Mouse (Mus musculus): Measurements from ENCODE around the gene Nectin1. TPM values are rescaled to one million over a fixed set of nuclear protein-coding genes. Genes with fewer than 3 reads are reported as not detected.

Gene Nectin1
- polyA plus RNA-seq, 1 experiment from 2014 or later, result 4.7 TPM

DNA sequence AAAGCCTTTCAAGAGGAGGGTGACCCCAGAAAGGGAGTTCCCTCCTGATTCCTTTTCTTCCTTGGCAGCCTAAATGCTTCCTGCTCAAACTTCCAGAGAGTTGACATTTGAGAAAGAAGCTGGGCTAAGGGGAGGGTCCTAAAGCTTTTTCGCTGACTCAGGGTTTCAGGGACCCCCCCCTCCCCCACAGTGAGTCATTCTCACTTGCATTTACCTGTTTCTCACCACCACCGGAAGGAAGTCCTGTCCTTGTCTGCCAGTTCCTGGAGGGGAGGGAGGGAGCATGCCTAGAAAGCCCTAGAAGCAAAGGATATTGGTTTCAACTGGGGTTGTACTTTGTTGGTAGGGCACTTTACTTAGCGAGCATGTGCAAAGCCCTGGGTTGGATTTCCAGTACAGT, 40.2 kb downstream of the Nectin1 start:
- Histone ChIP-seq H3K27ac (ENCODE audit: low read depth, low read length) (no peak overlapping the region), H3K4me2 (replicated peaks; ENCODE audit: low read depth) (no peak overlapping the region)
- WGBS, result 46% methylated on average over 3 of the region's 3 CpGs

DNA sequence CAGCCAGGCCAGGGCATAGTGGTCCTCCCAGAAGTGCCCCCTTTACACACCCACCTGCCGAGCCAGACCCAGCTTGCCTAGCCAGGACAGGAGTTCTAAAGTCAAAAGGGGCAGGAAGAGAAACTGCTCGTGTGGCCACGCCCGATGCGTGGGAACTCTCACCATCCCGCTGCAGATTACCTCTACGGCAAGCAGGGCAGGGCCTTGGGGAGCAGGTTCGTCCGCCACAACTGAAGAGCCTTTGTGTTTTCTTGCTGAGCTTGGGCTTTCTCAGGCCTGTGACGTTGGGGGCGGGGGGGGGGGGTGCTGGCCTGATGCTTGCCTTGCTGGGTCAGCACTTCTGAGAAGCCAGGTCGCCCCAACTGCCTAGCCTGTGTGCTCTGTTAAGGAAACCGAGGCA, 41.1 kb downstream of the Nectin1 start:
- no peaks in the 10 kb centered on the region for H3K4me1 ChIP-seq (replicated peaks; ENCODE audit: control insufficient read depth, insufficient read depth, low read length)
- no peaks in the 10 kb centered on the region for H3K9me3 ChIP-seq (ENCODE audit: control insufficient read depth)
- TF ChIP-seq CTCF (IDR thresholded peaks at IDR 0.05; ENCODE audit: low read depth), result no peak
- H3K9ac ChIP-seq (ENCODE audit: low read depth, low read length), result no peak overlapping the region
- no peak overlapping the region for H3K27ac ChIP-seq (ENCODE audit: low read depth, low read length)
- 32% methylated on average over 13 of the region's 13 CpGs for WGBS
- H3K4me2 ChIP-seq (replicated peaks; ENCODE audit: low read depth), result no peak overlapping the region
- H3K4me3 ChIP-seq (ENCODE audit: low read depth, low read length), result no peak overlapping the region
- no peaks in the 10 kb centered on the region for H3K36me3 ChIP-seq (ENCODE audit: control insufficient read depth, insufficient read depth)
- H3K27me3 ChIP-seq (replicated peaks; ENCODE audit: control insufficient read depth, insufficient read depth, low read length), result no peaks in the 10 kb centered on the region
- peak; percentile 31; the same call in 1 of the 2 replicates for ATAC-seq

More for the DNA sequence above, 40.2 kb downstream of the Nectin1 start:
- no peak overlapping the region for H3K4me3 ChIP-seq (ENCODE audit: low read depth, low read length)
- ATAC-seq, result no peak
- no peak overlapping the region for H3K9ac ChIP-seq (ENCODE audit: low read depth, low read length)
- H3K27me3 ChIP-seq (replicated peaks; ENCODE audit: control insufficient read depth, insufficient read depth, low read length), result no peaks in the 10 kb centered on the region
- H3K36me3 ChIP-seq (ENCODE audit: control insufficient read depth, insufficient read depth), result no peaks in the 10 kb centered on the region
- TF ChIP-seq CTCF (IDR thresholded peaks at IDR 0.05; ENCODE audit: low read depth), result no peak
- H3K9me3 ChIP-seq (ENCODE audit: control insufficient read depth), result no peaks in the 10 kb centered on the region
- no peaks in the 10 kb centered on the region for H3K4me1 ChIP-seq (replicated peaks; ENCODE audit: control insufficient read depth, insufficient read depth, low read length)

GRCm38 (mm10) chr9:43787591-43787990, 43.8 kb downstream of the Nectin1 start:
- 52% methylated on average over 4 of the region's 4 CpGs for WGBS
- Histone ChIP-seq H3K27ac (ENCODE audit: low read depth, low read length) (no peak overlapping the region), H3K9ac (ENCODE audit: low read depth, low read length) (no peak overlapping the region), H3K4me1 (replicated peaks; ENCODE audit: control insufficient read depth, insufficient read depth, low read length) (no peaks in the 10 kb centered on the region), H3K36me3 (ENCODE audit: control insufficient read depth, insufficient read depth) (peaks cover 9% of the 10 kb centered on the region; the same call in 1 of the 2 replicates), H3K9me3 (ENCODE audit: control insufficient read depth) (no peaks in the 10 kb centered on the region), H3K4me2 (replicated peaks; ENCODE audit: low read depth) (no peak overlapping the region), H3K27me3 (replicated peaks; ENCODE audit: control insufficient read depth, insufficient read depth, low read length) (no peaks in the 10 kb centered on the region), H3K4me3 (ENCODE audit: low read depth, low read length) (no peak overlapping the region)
- no peak for ATAC-seq
- TF ChIP-seq CTCF (IDR thresholded peaks at IDR 0.05; ENCODE audit: low read depth), result no peak

- WGBS, result 92% methylated on average over 9 of the region's 9 CpGs
- Histone ChIP-seq H3K9ac (ENCODE audit: low read depth, low read length) (no peak overlapping the region), H3K9me3 (ENCODE audit: control insufficient read depth) (no peaks in the 10 kb centered on the region), H3K4me2 (replicated peaks; ENCODE audit: low read depth) (no peak overlapping the region), H3K4me1 (replicated peaks; ENCODE audit: control insufficient read depth, insufficient read depth, low read length) (no peaks in the 10 kb centered on the region), H3K4me3 (ENCODE audit: low read depth, low read length) (no peak overlapping the region), H3K27me3 (replicated peaks; ENCODE audit: control insufficient read depth, insufficient read depth, low read length) (no peaks in the 10 kb centered on the region), H3K36me3 (ENCODE audit: control insufficient read depth, insufficient read depth) (peaks cover 38% of the 10 kb centered on the region), H3K27ac (ENCODE audit: low read depth, low read length) (no peak overlapping the region)
- no peak for TF ChIP-seq CTCF (IDR thresholded peaks at IDR 0.05; ENCODE audit: low read depth)
- no peak for ATAC-seq
Measured at GRCm38 (mm10) chr9:43792681-43793080, 48.9 kb downstream of the Nectin1 start.

DNA sequence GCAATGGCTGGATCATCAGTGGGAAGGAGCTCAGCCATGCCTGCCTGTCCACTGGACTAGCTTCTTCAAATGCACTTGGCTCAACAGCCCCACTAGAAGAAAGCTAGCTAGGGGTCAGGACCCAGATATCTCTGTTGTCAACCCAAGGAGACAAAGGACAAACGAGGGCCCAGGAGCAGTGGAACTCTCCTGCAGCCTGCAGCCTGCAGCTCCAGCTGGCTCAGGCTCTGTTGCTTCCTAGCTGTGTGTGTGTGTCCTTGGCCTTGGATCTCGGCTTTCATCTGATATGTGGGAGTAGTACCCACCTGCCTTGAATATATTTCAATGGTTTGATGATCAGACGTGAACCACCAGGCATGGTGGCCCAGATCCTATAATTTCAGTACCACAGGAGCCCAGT, 49.6 kb downstream of the Nectin1 start:
- Histone ChIP-seq H3K4me2 (replicated peaks; ENCODE audit: low read depth) (no peak overlapping the region), H3K9ac (ENCODE audit: low read depth, low read length) (no peak overlapping the region), H3K36me3 (ENCODE audit: control insufficient read depth, insufficient read depth) (peaks cover 38% of the 10 kb centered on the region), H3K4me1 (replicated peaks; ENCODE audit: control insufficient read depth, insufficient read depth, low read length) (no peaks in the 10 kb centered on the region), H3K27ac (ENCODE audit: low read depth, low read length) (no peak overlapping the region), H3K4me3 (ENCODE audit: low read depth, low read length) (no peak overlapping the region), H3K9me3 (ENCODE audit: control insufficient read depth) (no peaks in the 10 kb centered on the region), H3K27me3 (replicated peaks; ENCODE audit: control insufficient read depth, insufficient read depth, low read length) (no peaks in the 10 kb centered on the region)
- TF ChIP-seq CTCF (IDR thresholded peaks at IDR 0.05; ENCODE audit: low read depth), result no peak
- ATAC-seq, result no peak
- 66% methylated on average over 3 of the region's 3 CpGs for WGBS

DNA sequence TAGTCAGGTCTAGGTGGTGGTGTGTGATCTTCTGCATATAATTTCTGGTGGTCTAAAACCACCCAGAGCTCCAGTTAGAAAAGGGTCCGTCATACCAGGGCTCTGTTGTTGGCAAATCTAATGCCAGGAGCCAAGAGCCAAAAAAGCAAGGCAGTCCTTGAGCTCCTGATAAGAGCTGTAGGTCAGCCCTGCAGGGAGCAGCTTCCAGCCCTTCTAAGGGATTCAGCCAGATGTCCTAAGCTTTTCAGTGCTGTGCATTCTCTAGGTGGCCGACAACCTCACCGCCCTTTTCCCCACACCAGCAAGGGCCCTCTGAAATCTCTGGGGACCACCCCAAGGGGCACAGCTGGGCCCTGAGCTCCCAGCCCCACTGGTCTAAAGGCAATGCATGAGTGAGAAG, 52.2 kb downstream of the Nectin1 start:
- 91% methylated on average over 3 of the region's 3 CpGs for WGBS
- Histone ChIP-seq H3K27me3 (replicated peaks; ENCODE audit: control insufficient read depth, insufficient read depth, low read length) (no peaks in the 10 kb centered on the region), H3K27ac (ENCODE audit: low read depth, low read length) (no peak overlapping the region)

More for the DNA sequence above, 52.2 kb downstream of the Nectin1 start:
- no peaks in the 10 kb centered on the region for H3K4me1 ChIP-seq (replicated peaks; ENCODE audit: control insufficient read depth, insufficient read depth, low read length)
- H3K9me3 ChIP-seq (ENCODE audit: control insufficient read depth), result no peaks in the 10 kb centered on the region
- no peak overlapping the region for H3K9ac ChIP-seq (ENCODE audit: low read depth, low read length)
- ATAC-seq, result no peak
- H3K36me3 ChIP-seq (ENCODE audit: control insufficient read depth, insufficient read depth), result peaks cover 43% of the 10 kb centered on the region
- no peak for TF ChIP-seq CTCF (IDR thresholded peaks at IDR 0.05; ENCODE audit: low read depth)
- no peak overlapping the region for H3K4me2 ChIP-seq (replicated peaks; ENCODE audit: low read depth)
- H3K4me3 ChIP-seq (ENCODE audit: low read depth, low read length), result no peak overlapping the region
